Mouse (Mus musculus): ENCODE measurements around the gene Hc. TPM values are rescaled to one million over a fixed set of nuclear protein-coding genes. Genes with fewer than 3 reads are reported as not detected.

The Hc gene
- 1.1 TPM in 2 replicates for polyA plus RNA-seq (2015; fragmentation: Nextera tagmentation; extraction: Ambion mirVana)

GRCm38 (mm10) chr2:35061338-35061737 is at the start of gene Hc:
Gene Hc, minus strand, starts transcription at chr2:35061438.
- Histone ChIP-seq H3K4me1 (ENCODE audit: control insufficient read depth, insufficient read depth, low read length) (no peaks in the 10 kb centered on the region), H3K4me2 (ENCODE audit: low read length) (no peak within 1 kb of the TSS), H3K27ac (ENCODE audit: low read length) (no peak within 1 kb of the TSS), H3K9ac (ENCODE audit: low read depth, low read length) (no peak within 1 kb of the TSS), H3K27me3 (ENCODE audit: control insufficient read depth, insufficient read depth, low read depth, low read length) (no peaks in the 10 kb centered on the region), H3K4me3 (ENCODE audit: low read depth, low read length) (no peak within 1 kb of the TSS), H3K9me3 (replicated peaks; ENCODE audit: control insufficient read depth, low read length, poor library complexity, severe bottlenecking) (no peaks in the 10 kb centered on the region), H3K36me3 (ENCODE audit: control insufficient read depth, insufficient read depth, low read length) (no peaks in the 10 kb centered on the region)
- ATAC-seq: no peak
- 84% methylated on average over 5 of the region's 5 CpGs for WGBS

GRCm38 (mm10) chr2:35110521-35110920 is 49.3 kb upstream of the Hc start:
- H3K36me3 ChIP-seq (ENCODE audit: control insufficient read depth, insufficient read depth, low read length): no peaks in the 10 kb centered on the region
- no peak overlapping the region for H3K4me3 ChIP-seq (ENCODE audit: low read depth, low read length)
- H3K27ac ChIP-seq (ENCODE audit: low read length): no peak overlapping the region
- no peaks in the 10 kb centered on the region for H3K27me3 ChIP-seq (ENCODE audit: control insufficient read depth, insufficient read depth, low read depth, low read length)
- no peak overlapping the region for H3K4me2 ChIP-seq (ENCODE audit: low read length)
- H3K9ac ChIP-seq (ENCODE audit: low read depth, low read length): peak overlapping the region; percentile 7; the same call in 1 of the 2 replicates
- ATAC-seq: no peak
- H3K9me3 ChIP-seq (replicated peaks; ENCODE audit: control insufficient read depth, low read length, poor library complexity, severe bottlenecking): no peaks in the 10 kb centered on the region
- H3K4me1 ChIP-seq (ENCODE audit: control insufficient read depth, insufficient read depth, low read length): peaks cover 3% of the 10 kb centered on the region
- WGBS: 79% methylated on average over 2 of the region's 2 CpGs

GRCm38 (mm10) chr2:35109924-35110304 is 48.7 kb upstream of the Hc start:
- under 1% methylated on average over 13 of the region's 13 CpGs for WGBS
- Histone ChIP-seq H3K36me3 (ENCODE audit: control insufficient read depth, insufficient read depth, low read length) (no peaks in the 10 kb centered on the region), H3K9ac (ENCODE audit: low read depth, low read length) (peak overlapping the region; percentile 87), H3K4me3 (ENCODE audit: low read depth, low read length) (peak overlapping the region; percentile 71), H3K9me3 (replicated peaks; ENCODE audit: control insufficient read depth, low read length, poor library complexity, severe bottlenecking) (no peaks in the 10 kb centered on the region), H3K27ac (ENCODE audit: low read length) (peak overlapping the region; percentile 82), H3K27me3 (ENCODE audit: control insufficient read depth, insufficient read depth, low read depth, low read length) (no peaks in the 10 kb centered on the region), H3K4me1 (ENCODE audit: control insufficient read depth, insufficient read depth, low read length) (peaks cover 3% of the 10 kb centered on the region), H3K4me2 (ENCODE audit: low read length) (peak overlapping the region; percentile 62)
- ATAC-seq: no peak; the same call in 1 of the 2 replicates

GRCm38 (mm10) chr2:35109141-35109923 is 48.1 kb upstream of the Hc start, which contains the start of gene Cntrl:
Gene Cntrl, plus strand, starts transcription at chr2:35109492.
- 1% methylated on average over 61 of the region's 62 CpGs for WGBS
- no peaks in the 10 kb centered on the region for H3K27me3 ChIP-seq (ENCODE audit: control insufficient read depth, insufficient read depth, low read depth, low read length)
- peak within 1 kb of the TSS; percentile 71 for H3K4me3 ChIP-seq (ENCODE audit: low read depth, low read length)
- H3K9me3 ChIP-seq (replicated peaks; ENCODE audit: control insufficient read depth, low read length, poor library complexity, severe bottlenecking): no peaks in the 10 kb centered on the region
- peak within 1 kb of the TSS; percentile 87 for H3K9ac ChIP-seq (ENCODE audit: low read depth, low read length)
- H3K27ac ChIP-seq (ENCODE audit: low read length): peak within 1 kb of the TSS; percentile 82
- peak within 1 kb of the TSS; percentile 62 for H3K4me2 ChIP-seq (ENCODE audit: low read length)
- H3K4me1 ChIP-seq (ENCODE audit: control insufficient read depth, insufficient read depth, low read length): peaks cover 3% of the 10 kb centered on the region
- ATAC-seq: peak; percentile 96
- no peaks in the 10 kb centered on the region for H3K36me3 ChIP-seq (ENCODE audit: control insufficient read depth, insufficient read depth, low read length)

GRCm38 (mm10) chr2:35108712-35109111 is 47.5 kb upstream of the Hc start:
- no peaks in the 10 kb centered on the region for H3K27me3 ChIP-seq (ENCODE audit: control insufficient read depth, insufficient read depth, low read depth, low read length)
- H3K36me3 ChIP-seq (ENCODE audit: control insufficient read depth, insufficient read depth, low read length): no peaks in the 10 kb centered on the region
- peak overlapping the region; percentile 87 for H3K9ac ChIP-seq (ENCODE audit: low read depth, low read length)
- peak overlapping the region; percentile 62 for H3K4me2 ChIP-seq (ENCODE audit: low read length)
- peak; percentile 75 for ATAC-seq
- peaks cover 3% of the 10 kb centered on the region for H3K4me1 ChIP-seq (ENCODE audit: control insufficient read depth, insufficient read depth, low read length)
- WGBS: 34% methylated on average over 3 of the region's 3 CpGs
- H3K27ac ChIP-seq (ENCODE audit: low read length): peak overlapping the region; percentile 82
- H3K9me3 ChIP-seq (replicated peaks; ENCODE audit: control insufficient read depth, low read length, poor library complexity, severe bottlenecking): no peaks in the 10 kb centered on the region
- H3K4me3 ChIP-seq (ENCODE audit: low read depth, low read length): peak overlapping the region; percentile 71

- Histone ChIP-seq H3K27me3 (ENCODE audit: control insufficient read depth, insufficient read depth, low read depth, low read length) (no peaks in the 10 kb centered on the region), H3K36me3 (ENCODE audit: control insufficient read depth, insufficient read depth, low read length) (no peaks in the 10 kb centered on the region), H3K4me2 (ENCODE audit: low read length) (no peak overlapping the region), H3K9ac (ENCODE audit: low read depth, low read length) (no peak overlapping the region), H3K4me1 (ENCODE audit: control insufficient read depth, insufficient read depth, low read length) (peaks cover 3% of the 10 kb centered on the region), H3K4me3 (ENCODE audit: low read depth, low read length) (no peak overlapping the region), H3K9me3 (replicated peaks; ENCODE audit: control insufficient read depth, low read length, poor library complexity, severe bottlenecking) (no peaks in the 10 kb centered on the region), H3K27ac (ENCODE audit: low read length) (no peak overlapping the region)
- WGBS: 49% methylated on average over 5 of the region's 5 CpGs
- no peak for ATAC-seq
These were observed 46.9 kb upstream of the Hc start for GRCm38 (mm10) chr2:35107984-35108635.

GRCm38 (mm10) chr2:35104843-35105242 is 43.6 kb upstream of the Hc start:
- H3K4me1 ChIP-seq (ENCODE audit: control insufficient read depth, insufficient read depth, low read length): no peaks in the 10 kb centered on the region
- no peak for ATAC-seq
- H3K9ac ChIP-seq (ENCODE audit: low read depth, low read length): no peak overlapping the region
- H3K9me3 ChIP-seq (replicated peaks; ENCODE audit: control insufficient read depth, low read length, poor library complexity, severe bottlenecking): no peaks in the 10 kb centered on the region
- WGBS: 68% methylated on average over 3 of the region's 3 CpGs
- H3K27me3 ChIP-seq (ENCODE audit: control insufficient read depth, insufficient read depth, low read depth, low read length): no peaks in the 10 kb centered on the region
- no peak overlapping the region for H3K4me3 ChIP-seq (ENCODE audit: low read depth, low read length)
- no peak overlapping the region for H3K27ac ChIP-seq (ENCODE audit: low read length)
- H3K36me3 ChIP-seq (ENCODE audit: control insufficient read depth, insufficient read depth, low read length): no peaks in the 10 kb centered on the region
- no peak overlapping the region for H3K4me2 ChIP-seq (ENCODE audit: low read length)

GRCm38 (mm10) chr2:35103558-35103957 is 42.3 kb upstream of the Hc start:
- H3K4me3 ChIP-seq (ENCODE audit: low read depth, low read length): no peak overlapping the region
- H3K9me3 ChIP-seq (replicated peaks; ENCODE audit: control insufficient read depth, low read length, poor library complexity, severe bottlenecking): no peaks in the 10 kb centered on the region
- H3K36me3 ChIP-seq (ENCODE audit: control insufficient read depth, insufficient read depth, low read length): no peaks in the 10 kb centered on the region
- 80% methylated on average over 5 of the region's 5 CpGs for WGBS
- no peaks in the 10 kb centered on the region for H3K4me1 ChIP-seq (ENCODE audit: control insufficient read depth, insufficient read depth, low read length)
- H3K27me3 ChIP-seq (ENCODE audit: control insufficient read depth, insufficient read depth, low read depth, low read length): no peaks in the 10 kb centered on the region
- no peak for ATAC-seq
- H3K9ac ChIP-seq (ENCODE audit: low read depth, low read length): no peak overlapping the region
- H3K4me2 ChIP-seq (ENCODE audit: low read length): no peak overlapping the region
- no peak overlapping the region for H3K27ac ChIP-seq (ENCODE audit: low read length)

GRCm38 (mm10) chr2:35102777-35103176 is 41.5 kb upstream of the Hc start:
- Histone ChIP-seq H3K27me3 (ENCODE audit: control insufficient read depth, insufficient read depth, low read depth, low read length) (no peaks in the 10 kb centered on the region), H3K9ac (ENCODE audit: low read depth, low read length) (no peak overlapping the region), H3K36me3 (ENCODE audit: control insufficient read depth, insufficient read depth, low read length) (no peaks in the 10 kb centered on the region), H3K4me2 (ENCODE audit: low read length) (no peak overlapping the region), H3K4me3 (ENCODE audit: low read depth, low read length) (no peak overlapping the region), H3K9me3 (replicated peaks; ENCODE audit: control insufficient read depth, low read length, poor library complexity, severe bottlenecking) (no peaks in the 10 kb centered on the region), H3K4me1 (ENCODE audit: control insufficient read depth, insufficient read depth, low read length) (no peaks in the 10 kb centered on the region), H3K27ac (ENCODE audit: low read length) (no peak overlapping the region)
- no peak for ATAC-seq
